Mouse (Mus musculus) hematopoietic stem cell, adult 5-6 weeks (primary cell): ENCODE data around the gene Aip. TPM values are rescaled to one million over a fixed set of nuclear protein-coding genes. Genes with fewer than 3 reads are reported as not detected.
"Not testable (repeated sequence)": the region's sequence is repeated elsewhere in the genome, so short reads cannot be mapped to it uniquely, and the experiment has no call there.

Source experiments
- ATAC-seq, 2 experiments: fragments of 125-278 bp in 1 of 2; replicated peaks in 1 of 2; 2 replicates each; pipeline ENCODE4 v1.8.0; 2016 to 2017; ENCODE audit warnings: inconsistent platforms in 2 of 2, mild to moderate bottlenecking in 2 of 2, moderate number of reproducible peaks in 2 of 2, low read depth in 1 of 2, moderate TSS enrichment in 1 of 2; ENCODE audit not compliant: low FRiP score in 2 of 2, poor library complexity in 2 of 2, severe bottlenecking in 2 of 2, insufficient read depth in 1 of 2, low TSS enrichment in 1 of 2
- total RNA-seq: library from RNA; stranded (forward); fragments of 172-1452, 232-1000 nt; gene quantifications from 2 replicates; pipeline ENCODE4 v1.2.3, GENCODE M21; 2017

The Aip gene
- total RNA-seq, 1 experiment from 2014 or later, result 60.3 TPM

DNA sequence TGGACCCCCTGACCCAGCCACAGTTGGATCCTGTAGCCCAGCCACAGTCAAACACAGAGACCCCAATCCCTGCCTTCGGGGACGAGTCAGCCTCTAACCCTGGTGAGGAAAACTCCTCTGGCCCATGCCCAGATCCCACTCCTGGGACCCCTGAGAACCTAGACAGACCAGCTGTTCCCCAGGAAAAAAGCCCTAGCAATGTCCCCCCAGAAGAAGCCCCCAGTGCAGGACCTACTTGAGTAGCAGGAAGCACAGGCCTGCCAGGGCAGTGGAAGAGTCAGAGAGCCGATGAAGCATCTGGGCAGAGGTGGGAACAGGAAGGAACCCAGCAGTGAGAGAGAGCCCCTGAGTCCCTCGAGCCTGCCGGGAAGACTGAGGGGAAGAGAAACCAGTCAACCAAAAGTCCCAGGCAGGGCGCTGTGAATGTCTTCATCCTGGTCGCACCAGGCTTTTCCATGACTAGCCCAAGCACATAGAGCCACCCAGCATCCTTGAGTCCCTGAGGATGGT lies 18.2 kb upstream of the Aip start, which contains the start of gene Cabp4:
TSS of gene Cabp4 (minus strand) at position 275 of the 510 bp plus-strand sequence.
- no peak for ATAC-seq

DNA sequence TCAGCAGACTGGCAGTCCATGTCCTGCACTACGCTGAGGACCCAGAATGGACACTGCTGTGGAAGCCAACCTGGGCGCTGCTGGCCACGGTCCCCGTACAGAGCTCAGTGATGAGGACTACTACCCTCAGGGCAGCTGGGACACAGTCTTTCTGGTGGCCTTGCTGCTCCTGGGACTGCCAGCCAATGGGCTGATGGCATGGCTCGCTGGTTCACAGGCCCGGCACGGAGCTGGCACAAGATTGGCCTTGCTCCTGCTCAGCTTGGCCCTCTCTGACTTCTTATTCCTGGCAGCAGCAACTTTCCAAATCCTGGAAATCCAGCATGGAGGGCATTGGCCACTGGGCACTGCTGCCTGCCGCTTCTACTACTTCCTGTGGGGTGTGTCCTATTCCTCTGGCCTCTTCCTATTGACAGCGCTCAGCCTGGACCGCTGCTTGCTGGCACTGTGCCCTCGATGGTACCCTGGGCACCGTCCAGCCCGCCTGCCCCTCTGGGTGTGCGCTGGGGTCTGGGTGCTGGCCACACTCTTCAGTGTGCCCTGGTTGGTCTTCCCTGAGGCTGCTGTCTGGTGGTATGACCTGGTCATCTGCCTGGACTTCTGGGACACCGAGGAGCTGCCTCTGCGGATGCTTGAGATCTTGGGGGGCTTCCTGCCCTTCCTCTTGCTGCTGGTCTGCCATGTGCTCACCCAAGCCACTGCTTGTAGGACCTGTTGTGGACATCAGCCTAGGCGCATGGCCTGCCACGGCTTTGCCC lies 16.9 kb upstream of the Aip start:
- ATAC-seq, result no peak

DNA sequence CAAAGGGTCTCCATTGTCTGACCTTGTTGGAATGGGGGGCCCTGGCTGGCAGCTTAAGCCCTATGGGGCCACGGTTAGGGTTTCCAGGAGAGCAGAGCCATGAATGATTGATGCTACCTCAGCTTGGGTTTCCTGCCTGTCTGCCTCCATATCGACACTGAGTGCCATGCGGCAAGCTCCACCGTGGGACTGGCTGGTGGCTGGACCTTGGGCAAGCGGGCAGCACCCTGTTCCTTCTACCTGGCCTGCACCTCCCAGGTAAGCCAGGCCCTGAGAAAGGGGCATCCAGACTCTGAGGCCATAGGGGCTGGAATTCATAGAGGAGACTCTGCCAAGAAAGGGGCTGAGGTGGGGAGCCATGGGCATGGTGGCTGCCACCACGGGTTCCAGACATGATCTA lies 14.5 kb upstream of the Aip start:
- no peak for ATAC-seq

DNA sequence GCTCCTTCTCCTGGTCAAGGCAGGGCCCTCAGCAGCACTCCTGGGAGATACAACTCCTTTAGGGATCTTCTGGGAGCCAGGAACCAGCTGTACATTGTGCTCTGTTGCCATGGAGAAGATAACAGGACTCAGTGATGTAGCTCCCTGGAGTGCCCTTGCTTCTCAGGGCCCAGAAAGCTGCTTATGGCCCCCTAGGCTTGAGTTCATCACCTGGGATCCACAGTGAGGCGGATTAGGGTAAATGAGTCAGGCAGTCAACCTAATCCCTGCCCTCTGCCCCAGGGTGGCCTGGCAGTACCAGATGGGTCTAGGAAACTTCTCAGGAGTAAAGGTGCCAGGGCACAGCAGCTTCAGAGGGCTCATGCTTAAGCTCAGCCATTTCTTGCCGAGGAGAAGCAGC lies 13.8 kb upstream of the Aip start, which contains the start of gene Gpr152:
TSS of gene Gpr152 (plus strand) at position 342 of the 400 bp plus-strand sequence.
- ATAC-seq, result no peak

GRCm38 (mm10) chr19:4137913-4138312 lies 12.3 kb upstream of the Aip start:
- ATAC-seq, result peak in 1 of 2 experiments; percentile 34; a peak in 1 of 4 replicates

GRCm38 (mm10) chr19:4136463-4136862 lies 10.8 kb upstream of the Aip start:
- ATAC-seq, result no peak

DNA sequence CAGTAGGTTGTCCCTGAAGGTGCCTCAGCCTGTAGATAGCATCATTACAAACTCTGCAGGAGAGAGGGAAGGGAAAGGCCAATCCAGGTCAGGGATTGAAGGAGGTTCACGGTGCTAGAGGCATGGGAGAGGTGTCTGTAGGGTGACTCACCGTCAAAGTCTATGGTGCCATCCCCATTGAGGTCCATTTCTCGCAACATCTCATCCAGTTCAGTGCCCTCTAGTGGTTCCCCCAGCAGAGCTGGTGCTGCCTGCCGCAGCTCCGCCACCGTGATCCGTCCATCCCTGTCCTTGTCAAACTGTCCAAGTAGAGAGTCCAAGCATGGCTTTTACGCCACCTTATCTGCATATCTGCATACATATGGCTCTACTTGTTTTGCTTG lies 10.3 kb upstream of the Aip start:
- peak; percentile 39 to 47; a peak in 2 of 4 replicates for ATAC-seq

GRCm38 (mm10) chr19:4135229-4135962 lies 9.7 kb upstream of the Aip start:
- ATAC-seq, result not testable (repeated sequence)

- ATAC-seq, result no peak
Observed at GRCm38 (mm10) chr19:4134354-4134753, 8.7 kb upstream of the Aip start.

DNA sequence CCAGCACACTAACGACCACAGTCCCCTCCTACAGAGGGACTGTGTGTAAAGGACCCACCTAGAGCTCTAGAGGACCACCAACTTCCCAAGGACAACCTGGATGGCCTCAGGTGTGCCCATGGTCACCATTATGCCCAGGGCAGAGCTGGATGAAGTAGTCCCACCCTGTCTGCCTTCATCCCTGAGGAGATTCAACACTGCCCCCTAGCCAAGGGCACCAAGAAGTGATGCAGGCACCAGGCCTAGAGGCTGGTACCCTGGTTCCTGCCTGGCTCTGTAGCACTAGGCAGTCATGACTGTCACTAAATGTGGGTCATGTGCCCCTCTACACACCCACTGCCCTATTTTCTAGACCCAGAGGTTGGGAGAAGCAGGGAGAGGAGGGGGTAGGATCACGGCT lies 6.1 kb upstream of the Aip start:
- ATAC-seq, result no peak

DNA sequence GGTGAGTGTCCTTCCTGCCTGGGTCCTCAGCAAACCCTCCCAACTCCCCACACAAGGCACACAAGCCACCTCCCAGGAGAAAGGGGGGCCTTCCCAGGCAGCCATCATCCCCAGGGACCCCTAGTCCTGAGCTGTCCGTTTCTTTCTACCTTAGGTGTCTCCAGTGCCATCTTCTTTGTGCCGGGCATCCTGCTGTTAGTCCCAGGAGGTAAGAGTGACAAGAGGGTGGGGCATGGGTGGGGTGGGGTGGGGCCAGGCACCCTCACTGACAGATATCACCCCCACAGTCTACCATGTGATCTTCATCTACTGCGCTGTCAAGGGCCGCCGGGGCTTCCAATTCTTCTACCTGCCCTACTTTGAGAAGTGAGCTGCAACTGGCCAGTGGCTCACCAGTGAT lies 5.4 kb upstream of the Aip start:
- ATAC-seq, result no peak

GRCm38 (mm10) chr19:4130106-4130505 lies 4.4 kb upstream of the Aip start:
- ATAC-seq, result no peak

DNA sequence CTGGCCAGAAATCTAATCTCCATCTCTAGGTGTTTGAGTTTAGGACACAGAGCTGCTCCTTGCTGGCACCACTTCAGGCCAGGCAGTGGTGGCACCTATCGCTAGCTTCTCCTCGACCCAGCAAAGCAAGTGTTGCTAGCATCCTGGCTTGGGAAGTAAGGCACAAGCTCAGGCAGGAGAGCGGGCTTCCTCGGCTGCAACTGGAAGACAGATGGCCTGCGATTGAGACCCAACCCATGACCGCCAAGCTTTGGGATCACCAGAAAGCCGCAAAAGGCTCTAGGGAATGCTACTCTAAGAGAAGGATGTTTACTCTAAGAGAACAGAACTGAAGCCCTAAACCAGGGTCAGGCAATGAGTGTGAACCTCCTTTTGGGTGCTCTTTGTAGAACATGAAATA lies 3.8 kb upstream of the Aip start:
- ATAC-seq, result no peak

DNA sequence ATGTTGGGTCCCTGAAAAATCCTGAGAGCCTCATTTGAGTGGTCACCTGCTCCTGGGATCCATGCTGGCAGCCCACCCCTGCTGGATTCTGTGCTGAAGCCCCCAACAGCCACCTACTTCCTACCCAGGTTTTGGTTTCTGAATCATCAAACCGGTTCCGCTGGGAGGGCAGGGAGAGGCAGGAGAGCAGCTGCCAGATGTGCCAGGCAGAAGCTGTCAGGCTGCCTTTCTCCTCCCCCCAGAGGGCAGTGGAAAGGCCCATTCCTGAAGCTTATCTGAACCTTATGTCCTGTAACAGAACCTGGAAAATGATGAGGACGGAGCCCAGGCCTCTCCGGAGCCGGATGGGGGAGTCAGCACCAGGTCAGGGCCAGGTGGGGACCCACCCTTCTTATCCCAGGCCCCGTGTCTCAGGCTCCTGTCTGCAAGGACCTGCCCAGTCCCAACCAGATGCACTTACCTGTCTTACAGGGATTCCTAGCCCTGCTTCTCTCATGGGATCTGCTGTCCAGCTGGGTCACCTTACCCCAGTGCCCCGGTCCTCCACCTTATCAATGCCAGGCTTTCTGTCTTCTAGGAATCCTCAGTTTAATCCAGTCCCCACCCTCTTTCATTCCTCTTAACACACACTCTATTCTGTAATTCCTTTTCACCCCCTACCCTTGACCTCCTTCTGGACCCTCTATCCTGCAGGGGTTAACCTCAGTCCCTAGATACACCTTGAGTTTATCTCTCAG lies 1.3 kb upstream of the Aip start:
- ATAC-seq, result no peak

DNA sequence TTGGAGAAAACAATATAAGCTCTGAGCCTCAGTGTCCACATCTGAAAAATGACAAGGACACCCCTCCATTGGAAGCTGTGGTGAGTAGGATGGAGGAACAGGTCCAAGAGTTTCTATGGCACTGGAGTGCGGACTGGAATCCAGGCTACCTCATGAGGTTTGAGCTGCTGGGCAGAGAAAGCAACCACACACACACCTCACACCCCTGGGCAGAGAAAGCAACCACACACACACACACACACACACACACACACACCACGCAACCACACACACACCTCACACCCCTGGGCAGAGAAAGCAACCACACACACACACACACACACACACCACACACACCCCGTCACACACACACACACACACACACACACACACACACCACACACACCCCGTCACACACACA lies 390 bp downstream of the Aip start:
- ATAC-seq, result not testable (repeated sequence)

DNA sequence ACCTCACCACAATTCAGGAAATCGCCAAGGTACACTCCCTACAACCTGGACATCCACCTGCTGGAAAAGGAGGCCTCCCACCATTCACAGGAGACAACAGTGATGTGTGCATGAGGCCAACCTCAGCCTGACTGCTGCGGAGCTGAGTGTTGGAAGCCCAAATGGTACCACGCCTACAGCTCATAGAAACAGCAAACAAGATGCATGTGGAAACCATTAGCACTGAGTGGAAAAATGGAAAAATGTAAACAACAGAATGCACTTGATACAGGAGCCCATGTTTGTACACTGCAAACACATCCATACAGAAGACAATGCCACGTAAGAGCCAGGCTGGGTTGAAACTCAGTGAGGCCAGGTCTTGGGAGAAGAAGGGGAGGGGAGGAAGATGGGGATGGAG lies 1.2 kb downstream of the Aip start:
- ATAC-seq, result no peak

DNA sequence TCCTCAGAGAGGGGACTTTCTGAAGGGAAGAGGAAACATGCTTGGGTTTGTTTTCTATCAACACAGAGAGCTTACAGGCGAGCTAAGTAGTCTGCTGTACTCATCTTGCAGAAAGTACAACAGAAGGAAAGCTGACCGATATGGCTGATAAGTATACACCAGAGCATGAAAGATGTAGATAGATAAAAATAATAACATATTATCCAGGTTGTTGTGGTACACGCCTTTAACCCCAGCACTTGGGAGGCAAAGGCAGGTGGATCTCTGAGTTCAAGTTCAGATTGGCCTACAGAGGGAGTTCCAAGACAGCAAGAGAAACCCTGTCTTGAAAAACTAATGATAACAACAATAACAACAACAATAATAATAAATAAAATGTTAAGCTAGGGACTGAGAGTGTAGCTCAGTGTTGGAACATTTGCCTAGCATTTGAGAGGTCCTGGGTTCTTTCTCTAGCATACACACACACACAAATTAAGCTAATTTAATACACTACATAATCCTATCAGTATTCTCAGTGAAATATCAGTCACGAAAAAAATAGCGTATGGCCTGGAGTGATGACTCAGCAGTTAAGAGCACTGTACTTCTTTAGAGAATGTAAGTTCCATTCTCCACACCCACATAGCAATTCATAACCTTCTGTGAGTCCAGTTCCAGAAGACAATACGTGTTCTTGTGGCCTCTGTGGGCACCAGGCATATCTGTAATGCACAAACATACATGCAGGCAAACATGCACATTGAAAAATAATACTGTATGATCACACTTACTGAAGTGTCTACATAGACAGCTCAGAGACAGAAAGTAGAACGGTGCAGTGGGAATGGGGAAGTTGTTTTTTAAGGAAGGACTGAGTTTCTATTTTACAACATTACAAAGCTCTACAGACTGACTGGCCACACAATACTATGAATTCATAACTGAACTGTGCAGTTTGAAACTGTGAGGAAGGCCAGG lies 3.0 kb downstream of the Aip start:
- no peak for ATAC-seq
